Mouse (Mus musculus) thymus, postnatal 0 days (tissue): ENCODE data around the gene Unc79. TPM values are rescaled to one million over a fixed set of nuclear protein-coding genes. Genes with fewer than 3 reads are reported as not detected.

Experiments used
- DNase-seq: peaks from one replicate; pipeline ENCODE4 v3.0.0-alpha.2; 2015; ENCODE audit warnings: low spot score
- polyA plus RNA-seq: library from polyadenylated mRNA; unstranded; fragments of >200 nt; fragmentation: Nextera tagmentation; extraction: Ambion mirVana; gene quantifications from 2 replicates; pipeline ENCODE4 v1.2.1, GENCODE M21; 2015

The Unc79 gene
- polyA plus RNA-seq, 1 experiment from 2014 or later, result 1.7 TPM

DNA sequence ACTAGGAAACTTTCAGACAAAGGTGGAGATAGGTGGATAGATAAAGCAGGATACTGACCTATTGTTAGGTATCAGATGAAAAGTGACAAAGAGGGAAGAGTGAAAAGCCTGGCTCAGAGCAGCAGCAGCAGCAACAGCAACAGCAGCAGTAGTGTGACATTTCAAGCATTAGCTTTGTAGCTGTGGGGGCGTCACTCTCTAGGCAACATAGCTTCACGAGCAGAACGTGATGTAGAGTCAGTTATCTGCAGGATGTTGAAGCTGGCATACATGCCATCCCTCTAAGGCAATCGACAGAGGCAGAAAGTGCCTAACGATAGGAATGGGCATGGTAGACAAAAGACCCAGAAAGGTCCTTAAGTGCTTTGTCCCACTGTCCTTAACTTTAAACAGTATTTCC, 173.3 kb downstream of the Unc79 start:
- DNase-seq, result no peak

DNA sequence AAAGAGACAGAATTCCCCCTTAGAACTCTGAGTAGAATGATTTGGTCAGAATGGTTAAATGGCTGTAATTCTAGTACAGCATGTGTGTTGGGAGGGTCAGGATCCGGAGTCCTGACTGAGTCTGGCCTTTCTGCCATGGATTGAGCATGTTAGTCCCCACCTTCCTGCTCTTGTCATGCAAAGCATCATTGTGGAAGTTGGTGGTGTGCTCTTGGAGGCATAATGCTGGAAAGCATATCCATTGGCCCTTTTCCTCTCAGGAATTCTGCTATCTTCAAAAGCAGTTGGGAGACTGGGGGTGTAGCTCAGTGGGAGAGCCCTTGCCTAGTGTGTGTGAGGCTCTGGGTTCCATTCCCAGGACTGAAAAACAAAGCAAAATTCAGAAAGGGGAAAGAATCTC, 175.2 kb downstream of the Unc79 start:
- DNase-seq, result no peak

DNA sequence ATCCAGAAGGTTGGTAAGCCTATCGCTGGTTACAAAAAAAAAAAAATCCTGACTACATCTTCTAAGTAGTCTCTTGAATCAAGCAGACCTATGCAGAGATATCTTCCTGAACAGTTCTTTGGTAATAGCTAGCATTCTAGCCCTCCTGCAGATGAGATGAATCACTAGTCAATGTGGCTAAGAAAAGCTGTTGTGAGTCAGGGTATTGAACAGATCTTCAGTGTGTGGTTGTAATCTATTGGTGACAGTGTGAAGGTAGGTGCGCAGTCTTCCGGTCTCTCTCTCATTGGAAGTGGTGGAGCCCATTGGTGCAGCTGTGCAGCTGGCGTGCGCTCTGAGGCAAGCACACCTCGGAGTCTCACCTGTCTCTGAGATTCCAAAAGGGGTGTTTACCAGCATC, 180.3 kb downstream of the Unc79 start:
- no peak for DNase-seq

DNA sequence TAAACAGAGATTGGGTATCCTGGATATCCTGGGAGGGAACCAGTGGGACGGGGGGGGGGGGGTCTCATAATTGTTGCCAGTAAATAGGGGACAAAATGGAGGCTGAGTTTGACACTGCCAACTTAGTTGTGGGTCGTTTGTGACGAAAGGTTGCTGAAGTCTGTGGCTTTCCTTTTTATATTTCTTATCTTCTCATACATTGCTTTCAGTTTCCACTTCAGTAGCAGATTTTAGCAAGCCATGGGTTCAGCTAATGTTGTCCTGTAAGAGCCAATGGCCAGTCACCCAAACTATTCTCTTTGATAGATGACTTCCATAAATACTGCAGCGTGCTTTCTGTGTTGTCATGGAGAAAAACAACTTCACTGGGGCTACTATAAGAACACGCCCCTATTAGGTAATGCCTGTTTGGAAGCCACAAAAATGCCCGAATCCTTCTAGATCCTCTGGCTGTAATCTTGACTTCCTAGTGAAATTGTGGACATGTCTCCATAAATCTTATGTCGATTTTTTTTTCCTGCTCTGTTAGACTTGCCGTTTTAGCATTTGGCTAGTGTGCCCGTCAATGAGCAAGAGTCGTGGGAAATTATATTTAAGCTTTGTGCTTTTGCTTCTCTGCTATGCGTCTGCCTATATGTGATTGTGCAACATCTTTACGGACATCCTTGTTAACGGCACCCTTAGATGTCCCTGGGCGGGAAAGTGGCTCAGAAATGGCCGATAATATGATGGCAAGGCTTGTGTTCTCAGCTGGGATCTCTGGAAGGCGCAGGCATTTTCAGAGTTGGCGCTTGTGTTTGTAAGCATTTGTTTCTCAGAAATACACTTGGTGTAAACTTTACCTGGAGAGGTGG, 181.0 kb downstream of the Unc79 start:
- no peak for DNase-seq

DNA sequence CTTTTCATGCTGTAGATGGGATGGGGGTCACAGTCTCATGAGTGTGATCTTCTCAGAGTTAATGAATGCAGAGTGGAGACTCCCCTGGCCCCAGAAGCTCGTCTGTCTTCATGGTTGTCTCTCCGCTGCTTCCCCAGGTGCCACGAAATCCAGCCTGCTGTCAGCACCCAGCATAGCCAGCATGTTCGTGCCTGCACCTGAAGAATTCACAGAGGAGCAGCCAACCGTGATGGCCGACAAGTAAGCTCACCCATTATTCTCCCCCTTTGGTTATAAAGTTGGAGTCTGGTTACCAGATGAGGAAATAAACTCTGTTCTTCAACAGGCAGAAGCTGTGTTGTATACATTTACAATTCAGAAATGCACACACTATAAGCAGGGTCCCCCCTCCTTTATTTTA, 182.8 kb downstream of the Unc79 start:
- DNase-seq, result no peak

DNA sequence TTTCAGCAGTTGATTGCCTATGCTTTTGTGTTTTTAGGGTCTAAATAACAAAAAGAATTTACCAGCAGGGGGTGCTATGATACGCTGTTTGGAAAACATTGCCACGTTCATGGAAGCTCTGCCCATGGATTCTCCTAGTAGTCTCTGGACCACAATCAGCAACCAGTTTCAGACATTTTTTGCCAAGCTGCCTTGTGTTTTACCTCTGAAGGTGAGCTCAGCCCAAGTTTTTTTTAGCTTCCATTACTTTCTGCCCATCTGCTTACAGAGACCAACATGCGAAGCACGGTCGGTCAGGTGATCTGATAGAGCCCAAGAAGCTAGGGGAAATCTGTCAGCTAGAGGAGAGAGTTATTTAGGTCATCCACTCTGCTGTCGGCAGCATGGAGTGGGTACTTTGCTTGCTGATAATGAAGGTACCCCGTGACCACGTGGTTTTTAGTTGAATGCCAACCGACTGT, 193.9 kb downstream of the Unc79 start:
- DNase-seq, result peak; percentile 46

DNA sequence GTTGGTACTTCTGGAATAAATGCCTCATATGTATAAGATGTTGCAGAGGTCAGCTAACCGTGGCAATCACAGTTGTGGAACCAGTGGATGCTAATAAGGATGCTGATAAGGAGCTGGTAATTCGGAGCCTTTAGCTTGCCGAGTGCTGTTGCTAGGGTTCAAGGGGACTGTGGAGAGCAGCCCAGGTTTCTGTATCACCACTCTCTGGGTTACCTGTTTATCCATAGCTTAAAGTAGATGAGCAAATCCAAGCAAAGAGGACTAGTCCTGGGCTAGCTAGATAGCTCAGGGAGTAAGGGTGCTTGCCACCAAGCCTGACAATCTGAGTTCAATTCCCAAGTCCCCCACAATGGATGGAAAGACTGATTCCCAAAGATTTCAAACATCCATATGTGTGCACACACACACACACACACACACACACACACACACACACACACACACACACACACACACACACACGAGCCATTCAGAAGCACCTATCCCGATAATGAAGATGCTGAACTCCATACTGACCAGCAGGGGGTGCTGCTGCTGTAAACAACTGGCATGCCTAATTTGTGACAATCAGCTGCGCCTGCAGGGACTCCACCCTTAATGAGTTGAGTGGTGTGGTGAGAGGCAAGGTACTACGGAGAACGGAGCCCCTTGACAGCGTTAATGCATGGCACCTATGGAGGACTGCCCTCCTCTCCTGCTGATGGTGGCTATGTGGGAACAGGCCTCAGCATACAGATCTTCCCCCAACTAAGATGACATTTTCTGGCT, 195.3 kb downstream of the Unc79 start:
- DNase-seq, result peak; percentile 50

DNA sequence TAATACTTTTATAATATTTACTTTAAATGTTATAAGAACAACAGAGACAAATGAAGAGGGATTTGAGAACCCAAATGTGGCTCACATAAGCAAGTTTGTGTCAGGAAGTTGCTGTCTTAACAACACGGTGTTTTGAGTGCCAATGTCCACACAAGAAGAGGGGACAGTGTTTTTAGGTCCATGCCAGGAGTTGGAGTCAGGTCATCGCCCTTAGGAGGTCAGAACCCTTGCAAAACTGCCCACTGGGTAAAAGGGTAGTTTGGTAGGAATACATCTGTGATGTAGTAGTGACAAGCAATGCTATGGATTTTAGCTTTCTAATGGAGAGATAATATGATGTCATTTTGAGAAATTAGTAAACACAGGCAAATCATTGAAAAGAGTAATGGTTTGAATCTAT, 201.6 kb downstream of the Unc79 start:
- no peak for DNase-seq

DNA sequence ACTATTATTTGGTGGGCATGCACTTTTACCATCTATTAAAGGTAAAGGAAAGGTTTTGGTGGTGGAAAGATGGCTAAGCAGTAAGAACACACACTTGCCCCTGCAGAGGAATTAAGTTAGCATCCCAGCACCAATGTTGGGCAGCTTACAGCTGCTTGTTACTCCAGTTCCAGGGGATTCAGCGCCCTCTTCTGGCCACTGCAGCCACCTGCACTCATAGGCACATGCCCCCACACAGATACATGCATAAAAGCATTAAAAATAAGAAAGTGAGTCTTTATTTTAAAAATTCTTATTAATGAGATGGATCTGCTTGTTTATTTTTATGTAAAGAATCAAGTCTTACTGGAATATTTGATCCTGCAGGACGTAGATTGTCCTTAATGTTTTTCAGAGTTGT, 206.3 kb downstream of the Unc79 start:
- no peak for DNase-seq

DNA sequence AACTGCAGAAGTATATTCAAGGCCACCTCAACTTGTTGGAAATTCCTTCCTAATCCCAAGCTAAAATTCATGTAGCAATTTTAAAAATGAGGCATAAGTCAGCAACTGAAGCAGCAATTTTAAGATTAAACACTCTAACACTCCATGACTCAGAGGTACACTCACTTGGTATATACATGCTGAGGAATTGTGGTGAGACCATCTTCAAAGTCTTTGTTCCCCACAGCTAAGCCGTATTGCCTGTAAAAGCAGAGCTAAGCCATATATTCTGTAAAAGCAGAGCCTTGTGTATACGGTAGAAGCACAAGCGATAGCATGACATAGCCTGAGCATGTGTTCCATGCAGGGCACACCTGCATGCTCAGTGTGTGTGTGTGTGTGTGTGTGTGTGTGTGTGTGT, 206.7 kb downstream of the Unc79 start:
- DNase-seq, result peak; percentile 8

DNA sequence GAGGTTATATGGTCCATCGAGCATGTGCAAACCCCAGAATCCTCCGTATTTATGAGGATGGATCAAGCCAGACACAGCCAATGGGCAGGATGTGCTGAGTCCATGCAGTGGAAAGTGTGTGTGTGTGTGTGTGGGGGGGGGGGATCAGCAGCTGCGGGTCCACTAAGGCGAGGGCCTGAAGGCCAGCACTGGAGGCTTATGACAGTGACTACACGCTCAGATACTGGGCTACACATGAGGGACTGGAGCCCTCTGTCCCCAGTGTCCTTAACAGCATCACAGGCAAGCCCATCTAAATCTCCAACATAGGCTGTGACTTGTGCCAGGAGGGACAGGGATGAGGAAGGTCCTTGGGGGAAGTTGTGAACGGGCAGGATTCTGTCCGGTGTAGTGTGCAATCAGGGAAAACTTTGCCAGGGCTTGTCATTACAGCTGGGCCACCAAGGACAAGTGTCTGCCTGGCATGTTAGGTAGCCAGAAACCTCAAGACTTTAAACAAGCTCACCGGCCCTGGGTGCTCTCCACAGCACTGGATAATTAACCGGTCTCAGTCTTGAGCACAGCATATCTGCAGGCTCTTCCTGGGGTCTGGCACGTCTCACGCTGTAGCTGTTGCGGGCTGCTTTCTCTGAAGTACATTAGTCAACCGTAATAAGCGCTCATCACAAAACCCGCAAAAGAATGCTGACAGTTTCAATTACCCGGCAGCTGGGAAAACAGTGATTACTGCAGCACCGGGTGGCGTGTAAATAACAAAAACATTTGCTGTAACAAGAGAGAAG, 208.7 kb downstream of the Unc79 start:
- no peak for DNase-seq

DNA sequence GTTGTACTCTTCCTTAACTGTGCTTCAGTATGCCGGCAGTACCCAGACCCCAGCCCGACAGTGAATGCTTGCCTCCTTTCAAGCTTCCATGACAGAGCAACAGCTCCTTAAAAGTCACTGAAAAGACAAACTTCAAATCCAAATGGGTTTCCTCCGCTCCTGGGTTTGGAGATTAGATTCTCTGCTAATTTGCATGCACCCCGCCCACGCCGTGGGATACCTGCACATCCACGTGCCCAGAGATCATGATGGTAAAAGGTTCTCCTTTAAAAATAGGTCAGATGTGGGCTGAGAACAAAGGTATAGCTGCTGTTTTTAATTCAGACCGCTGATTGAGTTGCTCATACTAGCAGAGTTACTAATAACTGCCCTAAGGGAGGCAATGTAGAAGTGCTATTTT, 210.4 kb downstream of the Unc79 start:
- no peak for DNase-seq

DNA sequence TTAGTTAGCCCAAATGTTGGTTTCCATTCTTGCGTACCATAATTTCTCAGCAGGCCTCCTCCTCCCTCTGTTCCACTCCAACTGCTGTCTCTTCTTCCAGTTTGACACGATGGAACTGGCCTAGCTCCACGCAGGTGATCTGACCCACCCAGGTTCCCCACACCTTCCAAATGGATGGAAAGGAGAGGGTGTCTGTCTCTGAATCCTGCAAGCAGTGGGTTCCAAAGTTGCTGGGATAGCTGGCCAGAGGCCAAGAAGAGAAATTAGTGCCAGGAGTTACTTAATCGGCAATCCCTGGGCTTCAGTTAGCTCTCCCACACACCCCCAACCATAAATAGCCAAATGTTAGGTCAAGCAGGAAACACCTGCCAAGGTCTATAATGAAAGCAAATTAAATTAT, 212.1 kb downstream of the Unc79 start:
- no peak for DNase-seq

DNA sequence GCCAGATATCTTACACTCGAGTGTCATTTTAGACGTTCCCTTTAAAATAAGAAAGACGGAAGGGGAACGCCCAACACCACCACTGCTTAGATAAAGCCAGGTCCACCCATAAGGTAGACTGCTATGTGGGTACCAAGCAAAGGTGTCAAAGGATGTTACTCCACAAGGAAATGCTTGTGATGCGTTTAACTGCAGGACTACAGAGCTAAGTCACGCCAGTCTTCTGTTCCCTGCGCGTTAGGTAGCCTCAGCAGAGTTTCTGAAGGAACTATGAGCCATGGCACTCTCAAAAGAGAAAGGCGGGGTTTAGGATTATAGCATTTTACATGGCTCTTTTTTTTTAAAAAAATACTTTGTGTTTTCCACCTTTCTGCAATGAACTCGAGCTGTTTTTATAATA, 214.9 kb downstream of the Unc79 start:
- DNase-seq, result no peak

DNA sequence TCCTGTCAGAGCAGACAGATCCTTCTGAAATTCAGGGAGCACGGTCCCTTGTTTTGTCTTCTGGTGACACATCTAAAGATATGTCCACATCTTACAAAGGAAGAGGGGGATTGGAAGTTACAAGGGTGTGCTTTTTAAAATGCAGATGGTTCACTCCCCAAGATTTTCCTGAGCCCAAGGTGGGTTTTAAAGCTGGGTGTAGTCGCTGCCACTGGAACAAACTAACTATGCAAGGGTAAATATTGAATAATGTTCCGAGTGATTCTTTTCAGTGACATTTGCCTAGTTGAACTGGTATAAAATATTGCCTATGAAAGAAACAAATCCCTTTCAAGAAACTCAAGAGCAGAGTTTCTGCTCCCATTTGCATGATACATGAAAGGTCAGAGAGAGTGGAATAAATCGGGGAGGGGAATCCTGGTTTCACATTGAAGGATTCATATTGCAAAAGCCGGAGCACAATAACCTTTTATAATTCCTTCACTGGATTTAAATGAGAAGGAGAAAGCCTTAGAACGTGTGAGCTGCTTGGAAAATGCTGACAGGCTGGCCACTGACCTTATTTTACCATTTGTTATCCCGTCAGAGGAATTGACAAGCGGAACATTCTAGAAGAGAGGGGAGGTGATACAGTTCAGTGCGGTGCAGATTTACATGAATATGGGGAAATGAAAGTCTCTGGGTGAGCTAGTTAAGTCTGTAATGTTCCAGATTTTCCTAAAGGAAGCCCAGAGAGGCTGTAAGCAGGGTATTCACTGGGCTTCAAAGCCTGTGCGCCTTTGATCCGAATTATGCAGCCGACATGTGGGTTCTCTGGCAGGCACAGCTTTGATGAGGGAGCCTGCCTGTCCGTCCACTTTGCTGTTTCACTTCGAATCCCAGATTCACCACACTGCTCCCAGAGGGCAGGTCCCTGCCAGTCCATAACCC, 215.7 kb downstream of the Unc79 start:
- DNase-seq, result no peak

DNA sequence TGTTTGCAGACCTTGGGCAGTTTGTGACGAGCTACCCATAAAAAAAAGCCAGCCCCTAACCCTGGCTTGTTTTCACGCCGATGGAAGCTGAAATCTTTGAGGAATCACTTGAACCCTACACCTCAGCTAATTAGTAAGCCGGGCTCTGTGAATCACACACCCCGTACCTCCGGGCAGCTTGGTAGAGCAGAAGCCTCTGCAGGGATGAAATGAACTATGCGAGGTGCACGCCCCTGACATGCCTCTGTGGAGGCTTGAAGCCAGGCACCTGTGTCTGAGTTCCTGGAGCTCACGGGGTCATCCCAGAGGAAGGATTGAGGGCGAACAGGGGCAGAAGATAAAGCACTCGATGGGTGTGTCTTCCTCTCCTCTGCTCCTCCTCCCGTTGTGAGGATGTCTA, 220.2 kb downstream of the Unc79 start:
- DNase-seq, result no peak

DNA sequence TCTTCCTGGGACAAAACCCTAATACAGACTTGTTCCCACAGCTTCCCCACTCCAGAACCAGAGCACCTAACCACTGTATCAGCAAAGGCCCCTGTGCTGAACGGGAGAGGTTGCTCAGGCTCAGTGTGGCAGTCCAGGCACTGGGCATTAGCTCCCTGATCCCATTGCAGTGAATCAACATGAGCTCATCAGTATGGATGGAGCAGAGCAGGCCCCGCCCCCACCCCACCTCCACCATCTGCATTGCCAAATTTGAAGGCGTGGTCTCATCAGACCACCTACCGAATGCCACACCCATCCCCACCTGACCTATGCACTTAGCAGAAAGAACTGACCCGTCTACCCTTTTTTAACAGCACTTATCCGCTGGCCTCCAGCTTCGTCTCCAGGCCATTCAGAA, 234.4 kb downstream of the Unc79 start:
- no peak for DNase-seq

DNA sequence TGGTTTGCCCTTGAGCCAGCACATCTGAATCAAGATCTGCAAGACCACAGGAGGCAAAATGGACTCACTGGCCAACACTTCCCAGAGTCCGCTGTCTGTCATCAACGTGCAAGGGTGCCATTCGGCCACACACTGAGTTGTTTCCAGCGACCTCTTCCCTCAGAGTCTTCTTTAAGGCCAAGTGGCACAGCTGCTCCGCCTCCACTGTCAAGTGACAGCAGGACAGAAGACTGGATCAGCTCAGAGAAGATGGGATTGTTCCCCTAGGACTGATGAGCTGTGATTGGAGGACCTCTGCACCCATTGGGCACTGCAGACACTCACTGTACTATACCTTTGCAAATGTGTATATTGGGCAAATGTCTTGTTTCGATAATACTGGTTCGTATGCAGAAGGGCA, 238.4 kb downstream of the Unc79 start:
- no peak for DNase-seq

DNA sequence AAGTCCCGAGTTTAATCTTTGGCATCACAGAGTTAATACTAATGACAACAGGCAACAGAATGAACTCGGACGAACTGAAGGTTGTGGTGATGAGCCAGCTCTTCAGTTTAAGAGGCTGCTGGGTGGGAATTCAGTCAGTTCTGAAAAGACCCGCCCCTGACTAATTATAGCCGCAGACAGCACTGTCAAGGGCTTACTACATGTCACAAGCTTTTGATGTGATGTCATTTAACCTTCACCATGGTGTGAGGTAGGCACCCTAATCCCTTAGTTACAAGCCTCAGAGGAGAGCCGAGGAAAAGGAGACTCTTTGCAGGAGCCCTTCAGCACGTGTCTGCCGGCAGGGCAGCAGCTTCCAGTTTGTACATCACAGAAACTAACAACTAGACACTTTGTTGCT, 239.6 kb downstream of the Unc79 start:
- no peak for DNase-seq

DNA sequence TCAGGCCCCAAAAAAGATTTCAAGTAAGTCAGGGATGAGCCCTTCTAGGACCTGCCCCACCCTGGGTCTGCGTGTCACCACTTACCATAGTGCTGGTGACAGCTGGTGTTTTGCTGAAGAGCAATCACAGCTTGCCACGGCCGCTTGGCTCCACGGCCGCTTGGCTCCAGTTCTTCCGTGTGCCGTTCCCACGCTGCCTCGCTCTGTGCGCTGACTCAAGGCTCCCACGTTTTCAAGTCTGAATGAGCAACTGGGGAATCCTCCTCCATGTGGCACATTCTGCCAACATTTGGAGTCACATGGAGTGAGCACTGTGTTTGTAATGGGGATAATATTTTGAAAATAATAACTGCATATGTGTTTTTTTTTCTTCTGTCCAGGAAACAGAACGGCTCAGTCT, 241.1 kb downstream of the Unc79 start:
- DNase-seq, result no peak

DNA sequence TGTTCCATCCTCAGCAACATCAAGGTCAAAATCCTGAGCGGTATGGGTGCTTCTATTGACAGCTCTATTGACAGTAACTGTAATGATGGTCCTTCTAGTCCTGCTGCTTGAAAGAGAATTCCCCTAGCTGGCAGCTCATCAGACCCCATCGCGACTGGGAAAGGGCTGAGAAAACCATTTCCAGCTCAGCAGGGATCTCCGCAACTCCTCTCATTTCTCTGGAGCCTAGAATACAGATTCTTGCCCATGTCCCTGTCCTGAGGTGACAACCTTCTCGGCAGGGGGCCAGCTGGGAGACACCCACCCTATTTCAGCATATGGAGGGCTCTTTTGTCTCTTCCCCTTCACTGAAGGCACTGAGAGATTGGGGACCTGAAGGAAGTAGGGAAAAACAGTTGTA, 244.3 kb downstream of the Unc79 start:
- no peak for DNase-seq
